Mouse (Mus musculus): ENCODE measurements around the gene Ankmy2.

Ankmy2 gene

GRCm38 (mm10) chr12:36241171-36241570 lies 84.3 kb downstream of the Ankmy2 start:
- ATAC-seq (ENCODE audit: insufficient number of reproducible peaks, low FRiP score, low TSS enrichment): no peak
